Comparison of ENCODE assay signal across 28 mouse cellular contexts in genomic region chr4:95795283-95795682, GRCm38 (mm10).
A peak's percentile ranks its signal among the peaks of the same experiment; 100 is the strongest.
DNase-seq lines count a peak whose midpoint lies in the region; ATAC-seq and TF ChIP-seq lines count a peak whose summit lies in the region.
"Had no signal": no experiment of that assay in that cellular context is flagged by ENCODE, and none has a peak within 500 bp of the region (broad histone marks: within the 10 kb centered on the region; RNA-seq: fewer than 3 reads in every experiment).

No protein-coding gene starts in this region.

- H3K9me3 ChIP-seq in kidney, embryonic 16.5 days (ENCODE audit: low read length) = no peaks in the 10 kb centered on the region
- H3K9me3 ChIP-seq in kidney, embryonic 15.5 days (replicated peaks) = no peaks in the 10 kb centered on the region
- no peaks in the 10 kb centered on the region for H3K9me3 ChIP-seq in midbrain, embryonic 10.5 days (replicated peaks)
- H3K9me3 ChIP-seq: embryonic facial prominence, embryonic 12.5 days; heart, embryonic 10.5 days; heart, embryonic 15.5 days; hindbrain, embryonic 12.5 days; limb, embryonic 10.5 days; limb, embryonic 15.5 days; lung, embryonic 15.5 days; midbrain, embryonic 12.5 days; neural tube, embryonic 15.5 days had no signal

- TF ChIP-seq CTCF in small intestine, adult 2 months (IDR thresholded peaks at IDR 0.05; ENCODE audit: extremely low read depth, insufficient read length, insufficient replicate concordance, low read depth, low read length) = no peak

- no peak for ATAC-seq in kidney, embryonic 16.5 days (ENCODE audit: low FRiP score, low TSS enrichment)
- no peak for ATAC-seq in kidney, embryonic 15.5 days (replicated peaks; ENCODE audit: low FRiP score)
- ATAC-seq: forebrain, embryonic 14.5 days had no signal

- WGBS in kidney, embryonic 16.5 days = 78% methylated on average over 2 of the region's 2 CpGs
- WGBS in kidney, embryonic 15.5 days = 60% methylated on average over 2 of the region's 2 CpGs
- WGBS in small intestine, adult 2 months = 23% methylated on average over 2 of the region's 2 CpGs
- 85% methylated on average over 2 of the region's 2 CpGs for WGBS in midbrain, embryonic 10.5 days

- H3K27ac ChIP-seq in kidney, embryonic 16.5 days (ENCODE audit: low read length) = 0 out of 2 replicates have a peak overlapping the region, but pooled peaks have one; percentile 38
- H3K27ac ChIP-seq in kidney, embryonic 15.5 days = no peak overlapping the region
- H3K27ac ChIP-seq in small intestine, adult 2 months (ENCODE audit: insufficient read depth, low read depth, low read length) = peak overlapping the region; percentile 46; the same call in 1 of the 2 replicates
- no peak overlapping the region for H3K27ac ChIP-seq in midbrain, embryonic 10.5 days (replicated peaks)
- H3K27ac ChIP-seq: heart, embryonic 15.5 days; hindbrain, embryonic 12.5 days; limb, embryonic 15.5 days; liver, embryonic 14.5 days; lung, embryonic 15.5 days; midbrain, embryonic 12.5 days; neural tube, embryonic 15.5 days had no signal

- no peak for TF ChIP-seq POLR2A in small intestine, adult 2 months (IDR thresholded peaks at IDR 0.05; ENCODE audit: low read depth, low read length)

- H3K4me2 ChIP-seq in kidney, embryonic 16.5 days (replicated peaks; ENCODE audit: low read depth, low read length) = no peak overlapping the region
- no peak overlapping the region for H3K4me2 ChIP-seq in kidney, embryonic 15.5 days
- H3K4me2 ChIP-seq: embryonic facial prominence, embryonic 12.5 days; heart, embryonic 15.5 days; hindbrain, embryonic 12.5 days; limb, embryonic 15.5 days; lung, embryonic 15.5 days; midbrain, embryonic 12.5 days; neural tube, embryonic 15.5 days had no signal

- no peaks in the 10 kb centered on the region for H3K27me3 ChIP-seq in kidney, embryonic 16.5 days (ENCODE audit: insufficient read depth, low read length)
- no peaks in the 10 kb centered on the region for H3K27me3 ChIP-seq in kidney, embryonic 15.5 days
- H3K27me3 ChIP-seq in small intestine, adult 2 months (ENCODE audit: control insufficient read depth, insufficient read depth, low read length) = no peaks in the 10 kb centered on the region
- H3K27me3 ChIP-seq in midbrain, embryonic 10.5 days (ENCODE audit: low read depth, poor library complexity, severe bottlenecking) = no peaks in the 10 kb centered on the region
- H3K27me3 ChIP-seq: CH12.LX; embryonic facial prominence, embryonic 12.5 days; heart, embryonic 15.5 days; hindbrain, embryonic 12.5 days; limb, embryonic 15.5 days; lung, embryonic 15.5 days; midbrain, embryonic 12.5 days; neural tube, embryonic 15.5 days had no signal

- no peaks in the 10 kb centered on the region for H3K36me3 ChIP-seq in kidney, embryonic 16.5 days (ENCODE audit: insufficient read depth, low read length)
- H3K36me3 ChIP-seq in kidney, embryonic 15.5 days = no peaks in the 10 kb centered on the region
- no peaks in the 10 kb centered on the region for H3K36me3 ChIP-seq in small intestine, adult 2 months (ENCODE audit: control insufficient read depth, insufficient read depth, low read length)
- no peaks in the 10 kb centered on the region for H3K36me3 ChIP-seq in midbrain, embryonic 10.5 days
- H3K36me3 ChIP-seq: embryonic facial prominence, embryonic 12.5 days; heart, embryonic 10.5 days; heart, embryonic 15.5 days; hindbrain, embryonic 12.5 days; limb, embryonic 10.5 days; limb, embryonic 15.5 days; lung, embryonic 15.5 days; midbrain, embryonic 12.5 days; neural tube, embryonic 15.5 days had no signal

- DNase-seq in 3T3-L1 (ENCODE audit: low read depth, low spot score) = peak; percentile 96
- peak; percentile 86 for DNase-seq in NIH3T3 (ENCODE audit: low read depth)
- no peak for DNase-seq in ovary, adult 18-20 months (ENCODE audit: low spot score)
- DNase-seq in midbrain, embryonic 10.5 days (ENCODE audit: low spot score) = no peak
- DNase-seq: adrenal gland, postnatal 25 days; B cell, adult 2 months; cerebellum, adult 11-12 months; cerebellum, adult 9-11 months; heart, postnatal 36 days; layer of hippocampus, postnatal 36 days; lung, postnatal 36 days; thymus, adult 2 months; thymus, postnatal 36 days had no signal

- no peak overlapping the region for H3K4me3 ChIP-seq in kidney, embryonic 16.5 days (ENCODE audit: low read length)
- H3K4me3 ChIP-seq in kidney, embryonic 15.5 days (replicated peaks) = no peak overlapping the region
- H3K4me3 ChIP-seq in small intestine, adult 2 months (ENCODE audit: low read depth, low read length) = no peak overlapping the region
- H3K4me3 ChIP-seq in midbrain, embryonic 10.5 days = no peak overlapping the region
- H3K4me3 ChIP-seq: embryonic facial prominence, embryonic 12.5 days; heart, embryonic 10.5 days; heart, embryonic 15.5 days; hindbrain, embryonic 12.5 days; limb, embryonic 10.5 days; limb, embryonic 15.5 days; lung, embryonic 15.5 days; midbrain, embryonic 12.5 days; neural tube, embryonic 15.5 days had no signal

- peaks cover 14% of the 10 kb centered on the region for H3K4me1 ChIP-seq in kidney, embryonic 16.5 days (ENCODE audit: insufficient read depth, low read length)
- H3K4me1 ChIP-seq in kidney, embryonic 15.5 days = peaks cover 12% of the 10 kb centered on the region
- H3K4me1 ChIP-seq in small intestine, adult 2 months (ENCODE audit: control insufficient read depth, insufficient read depth, insufficient read length, low read length) = peaks cover 9% of the 10 kb centered on the region; the same call in 1 of the 2 replicates
- peaks cover 4% of the 10 kb centered on the region; the same call in 1 of the 2 replicates for H3K4me1 ChIP-seq in midbrain, embryonic 10.5 days
- H3K4me1 ChIP-seq: hindbrain, embryonic 12.5 days; lung, embryonic 15.5 days; midbrain, embryonic 12.5 days; neural tube, embryonic 15.5 days had no signal

- no peak overlapping the region for H3K9ac ChIP-seq in kidney, embryonic 16.5 days (replicated peaks; ENCODE audit: low read length)
- no peak overlapping the region for H3K9ac ChIP-seq in kidney, embryonic 15.5 days
- H3K9ac ChIP-seq: embryonic facial prominence, embryonic 12.5 days; heart, embryonic 15.5 days; hindbrain, embryonic 12.5 days; limb, embryonic 15.5 days; liver, embryonic 14.5 days; lung, embryonic 15.5 days; midbrain, embryonic 12.5 days; neural tube, embryonic 15.5 days had no signal

Comparison
In these comparisons a context has a peak if more than half of its experiments do, and no peak if none do; other contexts are left out.
1. H3K27ac ChIP-seq: peak in kidney, embryonic 16.5 days (single experiment) and small intestine, adult 2 months (single experiment); none in kidney, embryonic 15.5 days (single experiment) and midbrain, embryonic 10.5 days (single experiment).
2. DNase-seq: peak in 3T3-L1 (single experiment) and NIH3T3 (single experiment); none in ovary, adult 18-20 months (single experiment) and midbrain, embryonic 10.5 days (single experiment).